Mouse (Mus musculus) testis, adult 2 months (tissue): Measurements from ENCODE around the gene Cox7c. TPM values are rescaled to one million over a fixed set of nuclear protein-coding genes. Genes with fewer than 3 reads are reported as not detected.
"Not testable (repeated sequence)": the region's sequence is repeated elsewhere in the genome, so short reads cannot be mapped to it uniquely, and the experiment has no call there.

ENCODE experiments used
- H3K27ac ChIP-seq: fragments of 200-500 bp; 2 replicates; pipeline ENCODE4 v1.5.1; 2012; ENCODE audit warnings: low read depth, low read length; ENCODE audit not compliant: control insufficient read depth, insufficient read depth
- H3K27me3 ChIP-seq: fragments of 200-500 bp; 2 replicates; pipeline ENCODE4 v1.6.1; 2012; ENCODE audit warnings: mild to moderate bottlenecking, low read length, moderate library complexity; ENCODE audit not compliant: control insufficient read depth, insufficient read depth
- H3K36me3 ChIP-seq: fragments of 200-500 bp; 2 replicates; pipeline ENCODE4 v1.6.1; 2012; ENCODE audit warnings: mild to moderate bottlenecking, low read length; ENCODE audit not compliant: control insufficient read depth, insufficient read depth
- H3K4me1 ChIP-seq: fragments of 200-500 bp; 2 replicates; pipeline ENCODE4 v1.6.1; 2012; ENCODE audit warnings: low read length; ENCODE audit not compliant: control insufficient read depth, insufficient read depth
- H3K4me3 ChIP-seq: fragments of 200-500 bp; 2 replicates; pipeline ENCODE4 v1.5.1; 2012; ENCODE audit warnings: low read depth, mild to moderate bottlenecking, low read length, moderate library complexity, mixed read lengths; ENCODE audit not compliant: control insufficient read depth
- CTCF ChIP-seq: fragments of 200-500 bp; IDR thresholded peaks from 2 replicates; pipeline ENCODE4 v1.5.1; 2012; ENCODE audit warnings: low read depth, mild to moderate bottlenecking, inconsistent platforms, low read length, moderate library complexity; ENCODE audit not compliant: control insufficient read depth, insufficient read depth, insufficient replicate concordance
- POLR2A ChIP-seq: fragments of 200-500 bp; IDR thresholded peaks from 2 replicates; pipeline ENCODE4 v1.6.1; 2012; ENCODE audit warnings: low read depth, mild to moderate bottlenecking, inconsistent platforms, low read length, moderate library complexity; ENCODE audit not compliant: control insufficient read depth
- polyA plus RNA-seq: library from polyadenylated mRNA; depleted of rRNA; stranded (reverse); fragments of >200 nt; gene quantifications from 2 replicates; pipeline ENCODE4 v1.2.3, GENCODE M21; 2012; rRNA removed

Cox7c gene
- 337 and 348 TPM in 2 replicates for polyA plus RNA-seq

- H3K36me3 ChIP-seq = no peaks in the 10 kb centered on the region
- no peaks in the 10 kb centered on the region for H3K4me1 ChIP-seq
- peak within 1 kb of the TSS; percentile 99 for H3K4me3 ChIP-seq
- TF ChIP-seq POLR2A (peak; percentile 79), CTCF (no peak)
- no peaks in the 10 kb centered on the region for H3K27me3 ChIP-seq
- H3K27ac ChIP-seq = peak within 1 kb of the TSS; percentile 93
Observed at GRCm38 (mm10) chr13:86046254-86046951, at the start of gene Cox7c. Cox7c (minus strand) TSS chr13:86046904.

GRCm38 (mm10) chr13:86068011-86068724 lies 21.5 kb upstream of the Cox7c start:
- no peak for TF ChIP-seq POLR2A
- TF ChIP-seq CTCF = no peak
- Histone ChIP-seq H3K4me3 (no peak overlapping the region), H3K4me1 (no peaks in the 10 kb centered on the region), H3K27me3 (no peaks in the 10 kb centered on the region), H3K27ac (no peak overlapping the region), H3K36me3 (no peaks in the 10 kb centered on the region)

GRCm38 (mm10) chr13:86067508-86067907 lies 20.8 kb upstream of the Cox7c start:
- Histone ChIP-seq H3K27ac (no peak overlapping the region), H3K4me3 (no peak overlapping the region), H3K36me3 (no peaks in the 10 kb centered on the region), H3K4me1 (no peaks in the 10 kb centered on the region), H3K27me3 (no peaks in the 10 kb centered on the region)
- TF ChIP-seq POLR2A (no peak), CTCF (no peak)

- H3K4me1 ChIP-seq, H3K36me3 ChIP-seq, H3K27me3 ChIP-seq, H3K27ac ChIP-seq, H3K4me3 ChIP-seq: not testable (repeated sequence)
Observed at GRCm38 (mm10) chr13:86054091-86054490, 7.4 kb upstream of the Cox7c start.

- no peak for TF ChIP-seq CTCF
- TF ChIP-seq POLR2A = no peak
- no peak overlapping the region for H3K27ac ChIP-seq
- H3K4me1 ChIP-seq = no peaks in the 10 kb centered on the region
- no peaks in the 10 kb centered on the region for H3K36me3 ChIP-seq
- H3K4me3 ChIP-seq = no peak overlapping the region
- no peaks in the 10 kb centered on the region for H3K27me3 ChIP-seq
Observed at GRCm38 (mm10) chr13:86004907-86005675, 41.6 kb downstream of the Cox7c start.
